Mouse (Mus musculus) v-Abl transformed pro-B cells (cell line): ENCODE measurements around the gene Maml1.

Experiments used
- in situ Hi-C, 2 experiments: fragments of 400-800 bp; cut with MboI; formaldehyde crosslinking; loops; one replicate each; pipeline ENCODE4 v1.15.1; 2025; ENCODE audit not compliant: unreplicated experiment in 2 of 2

The Maml1 gene

DNA sequence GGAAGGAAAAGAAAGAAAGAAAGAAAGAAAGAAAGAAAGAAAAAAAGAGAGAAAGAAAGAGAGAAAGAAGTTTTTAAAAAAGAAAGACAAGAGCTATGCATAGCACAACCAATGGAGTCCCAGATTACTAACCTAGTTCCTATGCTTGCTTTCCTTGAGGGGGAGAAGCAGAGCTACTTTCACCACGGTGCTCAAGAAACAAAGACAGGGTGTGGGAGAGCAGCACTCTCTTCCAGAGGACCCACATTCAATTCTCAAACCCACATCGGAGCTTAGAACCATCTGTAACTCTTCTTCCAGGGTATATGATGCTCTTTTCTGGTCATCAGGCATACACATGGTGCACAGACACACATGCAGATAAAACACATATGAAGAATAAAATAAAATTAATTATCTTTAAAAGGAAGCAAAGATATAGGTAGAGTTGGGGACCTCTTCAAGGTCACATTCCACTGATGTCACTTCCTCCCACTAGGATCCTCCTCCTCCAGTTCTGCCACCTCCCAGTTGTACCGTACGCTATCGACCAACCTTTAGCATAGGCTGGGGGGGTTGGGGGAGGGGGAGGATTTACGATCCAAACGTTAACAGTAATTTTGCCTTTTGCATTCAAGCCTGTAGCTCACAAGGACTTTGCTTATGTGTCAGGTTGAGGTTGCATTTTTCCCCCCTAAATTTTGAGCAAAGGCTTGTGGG, 43.5 kb downstream of the Maml1 start:
- in situ Hi-C loops = loop anchor here in 1 of 2 experiments (25.0 kb wide), 1 partner anchor 589 kb away; the partner anchor contains the start of genes Zfp354c and Zfp879

DNA sequence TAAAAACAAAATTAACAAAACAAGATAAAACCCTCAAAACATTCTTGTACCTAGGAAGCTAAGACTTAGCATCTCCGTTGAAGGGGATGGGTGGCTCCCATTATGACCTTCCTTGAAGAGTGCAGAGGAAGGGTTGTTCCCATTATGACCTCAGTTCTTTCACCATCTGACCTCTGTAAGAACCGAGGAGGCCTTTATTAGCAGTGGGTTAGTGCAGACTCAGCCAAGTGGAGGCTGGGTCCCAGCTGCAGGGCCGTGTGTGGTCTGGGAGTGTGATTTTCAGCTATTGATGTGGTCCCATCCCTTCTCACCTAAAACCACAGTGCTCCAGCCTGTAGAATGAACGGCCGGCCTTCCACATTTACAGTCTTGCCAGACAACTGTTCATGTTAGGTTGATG, 46.8 kb downstream of the Maml1 start:
- in situ Hi-C loops = loop anchor here in 1 of 2 experiments (25.0 kb wide), 1 partner anchor 592 kb away; the partner anchor contains the start of genes Zfp354c and Zfp879

DNA sequence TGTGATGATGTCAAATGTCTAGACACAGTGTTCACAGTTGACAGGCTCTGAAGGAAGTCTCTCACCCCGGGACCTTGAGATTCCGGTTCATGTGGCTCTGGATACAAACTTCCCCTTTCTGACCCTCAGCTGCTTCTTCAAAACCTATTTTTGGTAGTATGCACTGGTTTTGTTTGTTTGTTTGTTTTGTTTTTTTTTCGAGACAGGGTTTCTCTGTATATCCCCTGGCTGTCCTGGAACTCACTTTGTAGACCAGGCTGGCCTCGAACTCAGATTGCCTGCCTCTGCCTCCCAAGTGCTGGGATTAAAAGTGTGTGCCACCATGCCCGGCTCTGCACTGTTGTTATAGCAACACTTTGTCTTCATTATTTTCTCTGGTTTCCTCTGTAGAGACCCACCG, 48.2 kb downstream of the Maml1 start:
- in situ Hi-C loops = loop anchor here in 1 of 2 experiments (25.0 kb wide), 1 partner anchor 593 kb away; the partner anchor contains the start of genes Zfp354c and Zfp879

GRCm38 (mm10) chr11:50240235-50240911, 51.7 kb downstream of the Maml1 start:
- in situ Hi-C loops = loop anchor here in 1 of 2 experiments (25.0 kb wide), 1 partner anchor 597 kb away; the partner anchor contains the start of genes Zfp354c and Zfp879

GRCm38 (mm10) chr11:50238821-50239791, 53.0 kb downstream of the Maml1 start:
- in situ Hi-C loops = loop anchor here in 1 of 2 experiments (25.0 kb wide), 1 partner anchor 598 kb away; the partner anchor contains the start of genes Zfp354c and Zfp879

- in situ Hi-C loops = loop anchor here in 1 of 2 experiments (25.0 kb wide), 1 partner anchor 599 kb away; the partner anchor contains the start of genes Zfp354c and Zfp879
Measured at GRCm38 (mm10) chr11:50238324-50238723, 53.8 kb downstream of the Maml1 start, which contains the start of gene Ltc4s. TSS of gene Ltc4s (minus strand) at chr11:50238616.

- in situ Hi-C loops = loop anchor here in 1 of 2 experiments (25.0 kb wide), 1 partner anchor 600 kb away; the partner anchor contains the start of genes Zfp354c and Zfp879
Measured at GRCm38 (mm10) chr11:50236937-50237835, 54.9 kb downstream of the Maml1 start.

DNA sequence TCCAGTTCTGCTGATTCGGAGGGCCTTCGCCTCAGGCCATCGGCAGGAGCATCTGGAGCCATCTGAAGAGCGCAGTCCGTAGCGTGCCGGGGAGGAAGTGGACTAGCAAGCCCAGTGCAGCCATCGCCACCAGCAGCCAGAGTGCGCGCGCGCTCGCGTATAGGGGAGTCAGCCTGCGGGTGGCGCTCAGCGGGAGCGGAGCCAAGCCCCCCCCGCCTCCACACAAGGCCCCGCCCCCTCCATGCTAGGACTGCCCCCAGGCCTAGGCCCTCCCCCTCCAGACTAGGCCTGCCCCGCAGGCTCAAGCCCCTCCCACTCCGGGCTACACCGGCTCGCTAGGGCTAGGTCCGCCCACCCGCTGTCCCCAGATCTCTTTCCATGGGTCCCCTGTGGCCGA, 55.6 kb downstream of the Maml1 start:
- in situ Hi-C loops = loop anchor here in 1 of 2 experiments (25.0 kb wide), 1 partner anchor 601 kb away; the partner anchor contains the start of genes Zfp354c and Zfp879

GRCm38 (mm10) chr11:50234606-50235005, 57.5 kb downstream of the Maml1 start:
- in situ Hi-C loops = loop anchor here (5.0 to 25.0 kb wide), 3 partner anchors 133 to 603 kb away; partner anchors contain the start of genes Zfp354c (in 1 of the 2) and Zfp879 (in 1 of the 2)

DNA sequence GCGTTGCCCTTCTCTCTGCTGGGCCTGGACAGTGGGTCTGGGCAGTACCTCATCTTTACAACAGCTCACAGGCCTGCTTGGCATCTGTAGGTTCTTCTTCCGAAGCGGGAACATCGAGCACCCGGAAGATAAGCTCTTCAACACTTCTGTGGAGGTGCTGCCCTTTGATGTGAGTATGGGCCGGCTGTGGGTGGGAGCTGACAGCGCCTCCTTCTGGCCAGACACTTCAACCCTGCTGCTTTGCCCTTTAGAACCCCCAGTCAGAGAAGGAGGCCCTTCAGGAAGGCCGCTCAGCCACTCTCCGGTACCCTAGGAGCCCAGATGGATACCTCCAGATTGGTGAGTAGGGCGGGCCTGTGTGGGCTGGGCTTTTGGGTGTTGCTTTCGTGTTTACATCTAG, 58.1 kb downstream of the Maml1 start:
- in situ Hi-C loops = loop anchor here (5.0 to 25.0 kb wide), 3 partner anchors 133 to 603 kb away; partner anchors contain the start of genes Zfp354c (in 1 of the 2) and Zfp879 (in 1 of the 2)

GRCm38 (mm10) chr11:50233022-50233421, 59.1 kb downstream of the Maml1 start:
- in situ Hi-C loops = loop anchor here (5.0 to 25.0 kb wide), 3 partner anchors 134 to 604 kb away; partner anchors contain the start of genes Zfp354c (in 1 of the 2) and Zfp879 (in 1 of the 2)

- in situ Hi-C loops = loop anchor here (5.0 to 25.0 kb wide), 3 partner anchors 136 to 606 kb away; partner anchors contain the start of genes Zfp354c (in 1 of the 2) and Zfp879 (in 1 of the 2)
Measured at GRCm38 (mm10) chr11:50231411-50231810, 60.7 kb downstream of the Maml1 start.

- in situ Hi-C loops = loop anchor here (5.0 to 25.0 kb wide), 3 partner anchors 137 to 607 kb away; partner anchors contain the start of genes Zfp354c (in 1 of the 2) and Zfp879 (in 1 of the 2)
Measured at GRCm38 (mm10) chr11:50230481-50231304, 61.4 kb downstream of the Maml1 start.

- in situ Hi-C loops = loop anchor here (5.0 to 25.0 kb wide), 3 partner anchors 67 to 608 kb away; partner anchors contain the start of genes Tbc1d9b (in 1 of the 2), Zfp354c (in 1 of the 2) and Zfp879 (in 1 of the 2)
Measured at GRCm38 (mm10) chr11:50229252-50229910, 62.7 kb downstream of the Maml1 start.

GRCm38 (mm10) chr11:50228772-50229171, 63.3 kb downstream of the Maml1 start:
- in situ Hi-C loops = loop anchor here (5.0 to 25.0 kb wide), 3 partner anchors 66 to 609 kb away; partner anchors contain the start of genes Tbc1d9b (in 1 of the 2), Zfp354c (in 1 of the 2) and Zfp879 (in 1 of the 2)

- in situ Hi-C loops = loop anchor here (5.0 to 25.0 kb wide), 3 partner anchors 65 to 610 kb away; partner anchors contain the start of genes Tbc1d9b (in 1 of the 2), Zfp354c (in 1 of the 2) and Zfp879 (in 1 of the 2)
Measured at GRCm38 (mm10) chr11:50227736-50228135, 64.4 kb downstream of the Maml1 start.
